Mouse (Mus musculus) layer of hippocampus, postnatal 36 days (tissue): ENCODE results near the gene Rasal2. TPM values are rescaled to one million over a fixed set of nuclear protein-coding genes. Genes with fewer than 3 reads are reported as not detected.

Source experiments
- DNase-seq, 2 experiments: peaks; one replicate each; pipeline ENCODE4 v3.0.0; 2022
- total RNA-seq, 2 experiments: library from RNA; stranded (reverse); gene quantifications; 2 replicates each; pipeline ENCODE4 v1.2.3; 2021

Rasal2 gene
- total RNA-seq, 2 experiments from 2014 or later, result 73.6 to 99.1 TPM

DNA sequence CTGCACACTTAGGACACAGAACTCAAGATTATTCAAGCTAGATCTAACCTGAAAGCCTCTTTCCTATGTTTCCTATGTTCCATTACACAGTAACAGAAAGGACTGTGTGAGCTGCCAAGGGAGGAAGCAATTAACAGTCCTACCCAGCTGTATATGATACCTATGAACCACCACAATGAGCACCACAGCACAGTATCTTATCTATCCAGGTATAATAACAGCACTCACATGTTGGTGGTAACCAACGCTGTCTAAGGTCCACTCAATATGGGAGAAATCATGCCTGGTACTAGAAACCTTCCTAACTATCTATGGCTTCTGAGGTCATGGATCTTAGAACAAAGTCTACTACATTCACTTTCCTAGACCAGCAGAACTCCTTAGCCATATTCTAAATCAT is 89.3 kb downstream of the Rasal2 start:
- no peak for DNase-seq

DNA sequence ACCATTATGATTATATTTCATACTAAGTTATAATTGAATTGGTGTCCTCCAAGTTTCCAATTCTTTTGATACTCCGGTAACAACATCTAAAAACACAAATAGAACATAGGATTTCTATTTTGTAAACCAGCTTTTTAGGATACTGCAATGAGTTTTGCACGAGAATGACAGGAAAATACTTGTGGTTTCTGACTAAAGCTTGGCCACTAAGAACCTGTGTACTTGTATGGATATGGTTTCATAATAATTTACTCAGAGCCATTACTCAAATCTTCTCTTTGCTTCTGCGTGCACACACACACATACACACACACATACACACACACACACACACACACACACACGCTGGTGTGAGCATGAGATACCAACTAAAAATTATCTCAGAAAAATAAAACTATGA is 93.5 kb downstream of the Rasal2 start:
- DNase-seq, result no peak

DNA sequence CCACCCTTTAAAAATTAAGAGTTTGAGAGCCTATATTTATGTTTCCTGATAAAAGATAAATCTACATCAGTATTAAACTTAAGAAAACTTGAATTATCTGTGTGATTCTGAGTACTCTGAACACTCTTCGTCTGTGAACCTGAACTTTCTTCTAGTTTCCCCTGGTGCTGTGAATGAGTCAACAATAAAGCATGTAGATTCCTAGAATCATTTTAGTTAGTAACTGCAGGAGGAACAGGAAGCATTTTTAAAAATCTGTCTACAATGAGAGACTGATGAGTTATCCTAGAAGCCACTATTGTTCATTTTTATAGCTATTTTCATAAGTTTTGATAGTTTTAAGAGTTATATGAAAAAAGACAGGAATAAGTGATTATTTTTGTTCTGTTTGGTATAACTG is 111.1 kb downstream of the Rasal2 start:
- no peak for DNase-seq

DNA sequence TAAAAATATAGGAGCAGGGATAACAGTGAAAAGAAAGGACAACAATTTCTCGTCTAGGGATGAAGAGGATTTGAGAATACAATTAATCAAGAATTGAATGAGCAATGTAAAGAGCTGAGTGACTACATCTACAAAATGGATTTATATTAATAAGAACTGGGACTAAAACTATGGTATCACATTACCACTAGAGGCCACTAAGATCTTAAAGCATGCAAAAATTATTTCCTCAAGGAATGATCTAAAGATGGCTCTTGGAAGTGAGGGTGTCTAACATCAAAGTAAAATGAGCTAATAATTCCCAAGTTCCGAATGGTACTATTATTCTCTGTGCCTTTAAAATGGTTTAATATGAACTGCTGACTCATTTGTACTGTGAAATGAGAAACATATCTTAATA is 112.8 kb downstream of the Rasal2 start:
- DNase-seq, result no peak

DNA sequence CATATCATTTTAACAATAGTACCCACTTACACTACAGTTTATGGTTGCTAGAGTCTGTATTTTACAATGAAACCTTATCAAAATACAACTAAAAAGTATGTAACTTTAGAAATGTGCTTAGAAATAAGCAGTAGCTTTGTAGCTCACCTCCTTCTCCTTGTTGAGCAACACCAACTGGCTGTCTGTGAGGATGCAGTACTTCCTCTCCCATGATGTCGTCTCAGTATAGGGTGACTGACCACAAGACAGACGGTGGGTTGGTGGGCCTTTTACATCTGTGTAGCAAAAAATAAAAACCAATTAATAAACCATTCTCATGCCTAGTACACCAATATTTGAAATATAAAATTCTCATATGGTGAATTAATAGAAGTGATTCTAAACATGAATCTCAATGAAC is 113.4 kb downstream of the Rasal2 start:
- DNase-seq, result no peak

DNA sequence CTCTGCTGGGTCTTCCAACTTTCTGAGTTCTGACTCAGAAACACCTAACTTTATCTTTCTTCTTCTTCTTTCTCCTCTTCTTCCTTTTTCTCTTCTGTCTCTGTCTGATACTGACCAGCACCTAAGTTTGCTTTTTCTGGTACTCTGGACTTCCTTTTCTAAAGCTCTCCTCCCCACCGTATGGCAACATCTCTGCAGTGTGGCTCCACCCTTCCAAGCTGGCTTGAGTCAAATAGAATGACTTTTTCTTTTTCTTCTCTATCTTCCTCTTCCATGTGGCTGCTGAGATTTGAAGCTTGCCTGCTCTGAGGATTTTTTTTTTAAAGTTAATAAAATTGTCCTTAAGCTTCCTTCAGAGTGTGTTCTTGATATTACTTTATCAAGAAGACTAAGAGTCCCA is 115.3 kb downstream of the Rasal2 start:
- DNase-seq, result no peak

DNA sequence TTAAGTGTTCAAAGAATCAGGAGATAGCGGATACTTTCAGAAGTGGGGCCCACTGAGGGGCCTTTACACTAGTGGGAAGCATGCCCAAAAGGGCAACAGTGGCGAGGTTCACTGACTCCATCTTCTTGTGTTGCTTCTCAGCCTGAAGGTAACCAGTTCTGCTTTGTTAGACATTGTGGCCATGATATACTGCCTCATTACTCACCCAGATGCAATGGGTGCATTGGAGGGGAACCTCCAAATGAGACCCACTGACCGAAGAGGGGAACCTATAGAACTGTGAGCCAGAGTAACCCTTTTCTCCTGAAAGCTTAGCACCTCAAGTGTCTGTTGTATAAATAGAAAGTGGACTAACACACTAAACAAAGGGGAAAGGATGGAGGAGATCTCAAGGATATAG is 116.5 kb downstream of the Rasal2 start:
- no peak for DNase-seq

DNA sequence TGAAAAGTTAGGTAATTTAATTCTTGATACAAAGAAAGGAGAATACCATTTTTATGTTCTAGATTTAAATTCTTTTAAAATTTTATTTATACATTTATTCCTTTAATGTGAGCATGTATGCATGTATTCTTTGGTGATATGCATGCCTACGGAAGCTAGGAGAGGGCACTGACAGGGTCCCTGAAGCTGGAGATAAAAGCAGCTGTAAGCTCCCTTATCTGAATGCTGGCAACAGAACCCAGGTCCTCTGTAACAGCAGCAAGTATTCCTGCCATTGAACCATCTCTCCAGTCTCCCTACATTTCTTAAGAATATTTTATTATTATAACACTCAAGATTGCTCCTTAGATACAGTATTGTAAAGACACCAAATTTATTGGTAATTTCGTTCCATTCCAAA is 122.2 kb downstream of the Rasal2 start:
- DNase-seq, result no peak

DNA sequence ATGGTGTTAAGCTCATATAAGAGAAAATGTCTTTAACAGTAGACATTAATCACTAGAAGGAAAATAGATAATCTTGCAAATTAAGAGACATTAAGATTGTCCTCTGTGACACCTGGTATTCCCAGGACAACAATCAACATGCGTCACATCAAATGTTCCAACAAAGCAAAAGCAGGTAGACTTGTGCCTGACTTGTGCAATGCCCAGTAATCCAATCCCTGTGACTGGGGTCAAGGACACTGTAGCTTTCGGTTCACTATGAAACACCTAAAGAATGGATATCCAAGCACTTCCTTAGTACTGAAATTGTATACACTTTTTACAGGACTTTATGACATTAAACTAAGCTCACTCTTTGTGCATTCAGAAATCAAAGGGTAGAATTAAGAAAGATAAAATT is 123.1 kb downstream of the Rasal2 start:
- no peak for DNase-seq

DNA sequence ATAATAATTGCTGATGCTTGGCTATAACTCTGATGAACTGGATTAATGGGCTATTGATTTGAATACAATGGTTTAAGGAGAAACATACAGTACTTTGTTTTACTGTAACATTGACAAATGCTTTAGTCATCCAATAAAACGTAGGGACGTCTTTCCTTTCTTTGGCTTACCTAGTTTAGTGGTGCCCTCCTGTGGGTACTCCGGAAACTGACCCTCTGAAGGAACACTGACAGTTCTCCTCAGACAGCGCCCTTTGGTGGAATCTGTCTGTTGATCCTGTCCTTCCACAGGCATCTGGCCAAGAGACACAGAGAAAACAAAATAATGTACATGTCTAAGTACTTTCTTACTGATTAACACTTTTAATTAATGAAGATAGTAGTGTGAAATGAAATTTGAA is 125.8 kb downstream of the Rasal2 start:
- peak in 1 of 2 experiments; percentile 41 for DNase-seq

DNA sequence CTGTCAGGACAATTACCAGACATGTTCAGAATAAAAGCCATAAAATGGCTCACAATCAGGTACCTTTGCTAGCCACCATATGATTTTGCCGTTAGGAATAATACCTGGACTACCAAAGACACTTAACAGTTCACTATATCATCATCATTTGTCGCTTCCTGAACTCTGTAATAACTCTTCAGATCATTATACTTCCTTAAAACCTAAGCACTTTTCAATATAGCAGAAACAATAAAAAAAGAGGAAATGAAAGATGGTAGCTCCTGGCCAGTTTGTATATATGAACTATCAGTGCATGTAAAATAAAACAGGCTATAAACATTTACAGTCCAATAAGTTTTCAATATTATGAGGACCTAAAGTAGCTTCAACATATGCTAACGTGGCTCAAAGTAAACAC is 127.0 kb downstream of the Rasal2 start:
- no peak for DNase-seq

DNA sequence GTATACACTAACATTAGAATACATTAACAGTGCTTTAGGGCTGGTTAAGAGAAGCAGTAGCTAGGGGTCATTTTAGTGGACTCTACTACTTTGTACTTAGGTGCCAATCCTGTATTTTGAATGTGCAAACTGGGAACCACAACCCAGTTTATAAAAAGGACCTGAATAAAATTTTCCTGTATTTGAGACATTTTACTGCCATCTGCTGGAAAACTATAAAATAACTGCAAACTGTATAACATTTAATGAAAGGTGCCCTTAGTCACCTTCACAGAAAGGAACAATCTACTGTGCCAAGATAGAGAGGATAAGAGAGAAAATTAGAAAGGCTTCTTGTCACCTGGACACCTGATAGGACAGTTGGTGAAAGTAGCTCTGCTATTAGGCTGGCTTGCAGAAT is 131.6 kb downstream of the Rasal2 start:
- DNase-seq, result no peak

DNA sequence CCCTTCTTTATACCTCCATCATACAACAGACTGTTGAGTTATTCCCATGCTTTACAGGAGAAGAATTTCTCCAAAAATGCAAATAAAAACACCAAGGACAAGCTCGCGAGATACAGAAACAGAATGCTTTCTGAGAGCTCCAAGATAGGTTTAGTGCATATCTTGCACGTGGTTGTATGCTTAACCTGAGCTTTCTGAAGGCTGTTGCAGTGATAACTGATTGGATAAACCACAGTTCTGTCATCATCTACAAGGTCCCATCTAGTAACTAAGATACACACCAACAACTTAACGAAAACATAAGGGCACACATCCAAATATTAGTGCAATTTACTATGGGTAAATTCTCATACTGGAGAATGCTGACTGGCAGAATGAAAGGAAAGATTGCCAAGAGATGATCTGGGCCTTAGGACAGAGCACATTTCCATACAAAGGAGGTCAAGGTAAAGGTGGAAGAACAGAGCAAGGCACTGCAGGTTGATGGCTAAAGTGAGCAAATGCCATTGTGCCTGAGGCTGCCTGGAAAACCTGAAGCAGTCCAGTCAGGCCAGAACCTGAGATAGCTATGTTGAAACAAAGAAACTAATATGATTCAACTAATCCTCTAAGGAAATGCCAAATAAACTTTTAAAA is 136.6 kb downstream of the Rasal2 start:
- DNase-seq, result no peak

DNA sequence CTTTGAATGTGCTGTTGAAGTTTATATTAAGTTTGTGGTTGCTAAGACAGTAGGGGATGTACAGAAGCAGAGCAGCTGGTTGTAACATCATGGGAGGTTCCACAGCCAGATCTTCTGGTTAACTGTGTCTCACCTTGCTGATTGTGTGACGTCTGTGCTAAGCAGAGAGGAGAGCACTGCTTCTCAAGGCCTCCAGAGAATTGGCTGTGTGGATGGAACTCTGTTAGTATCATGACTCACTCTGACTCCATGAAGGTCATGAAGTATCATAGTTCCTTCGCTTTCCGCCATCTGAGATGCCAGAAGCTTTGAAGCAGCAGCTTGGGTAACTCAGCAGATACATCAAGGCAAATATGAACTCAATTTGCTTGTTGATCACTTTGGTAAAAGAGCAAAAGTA is 144.5 kb downstream of the Rasal2 start:
- DNase-seq, result no peak

DNA sequence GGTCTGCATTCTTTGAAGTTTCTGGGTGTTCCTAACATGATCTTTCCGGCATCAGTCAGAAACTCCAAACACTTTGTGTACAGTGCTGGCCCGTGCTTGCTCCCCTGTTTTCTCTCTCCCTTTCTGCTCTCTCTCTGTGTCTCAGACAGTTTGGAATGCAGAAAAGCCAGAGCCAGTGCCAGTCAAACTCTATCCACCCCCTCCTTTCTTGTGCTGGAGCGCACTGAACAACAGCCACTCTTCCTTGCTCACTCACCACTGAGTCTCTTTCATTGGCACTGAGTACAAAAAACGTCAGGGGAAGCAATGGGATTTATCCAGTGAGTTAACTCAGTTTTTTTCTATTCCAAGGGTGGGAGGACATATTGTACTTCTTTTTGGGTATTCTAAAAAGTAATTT is 155.8 kb downstream of the Rasal2 start:
- peak; percentile 25 to 38 for DNase-seq

DNA sequence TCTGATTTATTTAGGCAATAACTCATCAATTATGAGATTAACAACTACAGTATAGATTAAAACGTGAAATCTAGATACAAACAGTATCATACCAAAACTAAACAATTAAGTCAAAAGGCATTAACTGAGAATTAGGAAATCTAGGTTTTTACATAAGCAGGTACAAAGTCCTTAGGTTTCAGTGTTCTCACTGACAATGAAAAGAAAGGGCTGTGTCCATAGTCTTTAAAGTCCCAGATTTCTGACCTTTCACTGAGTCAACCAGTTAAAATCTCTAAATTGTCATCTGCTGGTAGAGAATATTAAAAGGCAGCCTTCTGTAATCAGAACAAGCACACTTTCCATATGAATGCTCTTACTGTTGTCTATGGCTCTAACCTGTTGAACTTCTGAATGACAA is 156.6 kb downstream of the Rasal2 start:
- no peak for DNase-seq

DNA sequence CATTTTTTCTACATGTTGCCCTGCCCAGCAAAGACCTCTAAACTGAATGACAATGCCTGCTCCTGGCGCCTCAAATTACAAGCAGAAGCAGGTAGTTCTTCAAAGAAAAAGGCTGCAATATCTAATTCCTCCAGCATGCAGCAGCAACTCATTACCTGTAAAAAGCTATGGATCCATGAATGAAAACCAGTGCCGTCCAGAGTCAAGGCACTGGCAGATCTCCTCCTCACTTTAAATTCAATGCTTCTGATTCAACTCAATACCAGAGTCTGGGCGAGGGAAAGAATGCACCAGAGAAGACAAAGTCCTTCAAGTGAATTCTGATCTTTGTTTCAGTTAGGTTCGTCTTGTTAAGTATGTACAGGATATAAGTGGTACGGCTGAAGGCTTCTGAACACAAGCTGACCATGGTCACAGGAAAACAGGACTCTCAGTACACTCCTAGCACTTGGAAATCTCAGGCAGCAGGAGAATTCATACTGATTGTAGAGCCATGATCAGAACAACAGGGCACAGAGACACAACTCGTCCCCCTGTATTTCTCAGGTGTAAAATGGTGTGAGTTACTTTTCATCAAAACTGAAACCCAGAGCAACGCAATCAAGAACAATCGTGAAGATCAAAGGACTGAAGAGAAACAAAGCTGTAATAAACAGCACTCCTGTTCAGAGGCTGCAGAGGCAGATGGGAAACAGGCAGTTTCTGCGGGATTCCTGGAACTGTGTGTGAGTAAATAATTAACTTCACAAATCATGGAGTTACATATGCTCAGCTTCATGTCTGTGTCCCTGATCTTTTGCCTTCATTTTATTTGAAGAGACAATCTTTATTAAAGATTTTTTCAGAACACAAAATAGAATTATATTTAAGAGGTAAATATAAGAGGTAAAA is 158.6 kb downstream of the Rasal2 start:
- DNase-seq, result no peak

DNA sequence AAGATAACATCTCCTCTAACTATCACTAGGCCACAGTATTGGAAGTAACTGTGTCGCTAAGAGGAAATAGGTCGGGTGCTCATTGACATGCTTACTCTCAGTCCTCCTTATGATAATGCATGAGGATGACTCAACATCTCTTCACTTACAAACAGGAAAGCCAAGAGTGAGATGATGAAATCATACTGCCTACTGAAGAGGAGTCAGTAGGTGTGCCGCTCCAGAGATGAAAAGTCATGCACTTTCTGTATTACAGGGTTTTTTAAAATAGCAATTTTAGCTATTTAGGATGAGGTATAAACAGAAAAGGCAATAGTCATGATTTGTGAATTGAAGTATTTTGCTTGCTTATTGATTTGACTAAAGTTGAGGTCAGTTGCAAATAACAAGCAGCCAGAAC is 164.3 kb downstream of the Rasal2 start:
- DNase-seq, result no peak

DNA sequence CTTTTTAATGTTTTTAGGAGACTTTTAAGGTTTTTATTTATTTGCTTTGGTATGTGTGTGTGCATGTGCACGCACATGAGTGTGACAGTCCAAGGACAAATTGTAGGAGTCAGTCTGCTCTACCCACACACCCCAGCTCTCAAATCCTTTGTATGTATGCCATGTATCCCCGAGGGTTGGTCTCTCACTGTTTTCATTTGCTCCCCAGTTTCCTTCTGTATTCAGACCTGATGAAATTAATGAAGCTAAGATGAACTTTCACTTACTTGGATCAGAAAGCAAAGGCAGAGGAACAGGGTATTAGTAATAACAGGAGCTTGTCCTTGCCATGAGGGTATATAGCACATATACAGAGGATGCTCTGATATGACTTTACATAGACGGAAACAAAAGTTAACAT is 165.1 kb downstream of the Rasal2 start:
- no peak for DNase-seq

DNA sequence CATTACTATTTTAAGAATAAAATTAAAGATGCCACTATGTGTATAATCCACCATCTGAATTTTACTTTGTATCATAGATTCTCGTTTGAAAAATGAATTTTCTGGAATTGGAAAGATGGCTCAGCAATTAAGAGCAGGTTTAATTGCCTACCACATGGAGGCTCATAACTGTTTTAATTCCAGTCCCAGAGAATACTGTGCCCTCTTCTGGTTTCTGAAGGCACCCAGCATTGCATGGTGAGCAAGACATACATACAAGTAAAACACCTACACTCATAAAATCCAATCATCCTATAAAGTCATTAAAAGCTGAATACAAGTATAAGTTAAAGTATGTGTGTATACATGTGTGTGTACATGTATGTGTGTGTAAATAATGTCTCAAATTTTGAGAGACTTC is 165.6 kb downstream of the Rasal2 start:
- DNase-seq, result no peak

DNA sequence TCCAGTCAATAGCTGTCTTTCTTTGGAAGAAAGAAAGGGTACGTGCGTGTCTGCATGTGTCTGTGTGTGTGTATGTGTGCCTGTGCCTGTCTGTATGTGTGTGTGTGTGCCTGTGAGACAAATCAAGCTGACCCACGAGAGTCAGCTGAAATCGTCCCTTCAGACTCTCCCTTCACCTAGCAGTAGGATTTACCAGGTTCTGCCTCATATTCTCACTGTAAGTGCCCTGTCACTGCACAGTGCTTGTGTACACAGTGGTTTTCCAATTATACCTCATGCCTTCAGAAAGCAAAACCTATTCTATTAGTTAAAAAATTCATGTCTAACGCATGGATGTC is 168.0 kb downstream of the Rasal2 start:
- no peak for DNase-seq

DNA sequence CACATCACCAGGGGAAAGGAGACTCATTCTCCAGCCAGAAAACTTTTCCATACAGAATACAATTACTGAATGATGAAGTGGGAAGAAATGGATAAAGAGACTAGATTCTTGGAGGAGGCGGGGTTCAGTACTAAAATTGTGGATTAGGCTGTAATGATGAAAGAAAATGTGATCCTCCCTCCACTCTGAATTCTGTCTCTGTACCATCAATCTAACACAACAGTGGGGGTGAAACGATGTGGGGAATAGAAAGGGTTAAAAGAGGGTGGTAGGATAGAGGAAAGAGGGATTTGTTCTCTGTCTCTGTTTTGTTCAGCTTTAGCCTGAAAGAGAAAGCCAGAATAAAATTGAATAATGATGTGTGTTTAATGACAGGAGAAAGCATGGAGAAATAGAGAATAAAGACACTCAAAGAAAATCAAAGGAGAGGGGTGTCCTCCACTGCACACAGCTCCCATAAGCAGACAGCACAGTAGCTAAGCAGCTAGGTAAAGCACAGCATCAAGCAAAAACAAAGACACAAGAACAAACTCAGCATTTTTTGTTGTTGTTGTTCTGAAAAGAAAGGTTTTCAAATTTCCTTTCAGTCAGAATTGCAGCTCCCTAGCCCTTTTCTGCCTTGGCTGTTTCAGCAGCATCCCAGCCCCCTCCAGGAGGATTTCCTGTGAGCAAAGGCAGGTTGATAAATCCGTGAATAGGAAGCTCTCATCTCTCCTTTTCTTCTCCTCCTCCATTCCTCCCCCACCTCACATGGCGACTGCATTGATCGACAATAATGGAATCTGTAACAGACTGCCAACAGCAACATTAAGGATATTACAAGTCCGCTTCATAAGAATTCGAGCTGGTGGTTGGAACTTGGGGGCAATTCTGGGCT is 168.6 kb downstream of the Rasal2 start:
- DNase-seq, result peak in 1 of 2 experiments; percentile 48

DNA sequence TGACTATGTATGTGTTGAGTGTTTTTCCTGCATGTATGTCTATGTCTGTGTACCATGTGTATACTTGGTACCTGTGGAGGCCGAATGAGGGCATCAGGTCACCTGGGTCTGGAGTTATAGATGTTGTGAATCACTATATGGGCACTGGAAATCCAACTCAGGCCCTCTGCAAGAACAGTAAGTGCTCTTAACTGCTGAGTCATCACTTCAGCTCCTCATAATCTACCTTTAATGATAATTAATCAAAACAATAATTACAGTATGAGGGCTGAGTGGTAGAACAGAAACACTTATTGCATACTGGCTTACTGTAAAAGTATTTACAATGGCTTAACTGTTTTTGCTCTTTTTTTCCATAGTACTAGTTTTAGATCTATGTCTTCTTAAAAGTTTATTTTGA is 172.7 kb downstream of the Rasal2 start:
- no peak for DNase-seq
